Mouse (Mus musculus) left cerebral cortex, postnatal 14 days (tissue): ENCODE data around the gene Mfap2. TPM values are rescaled to one million over a fixed set of nuclear protein-coding genes. Genes with fewer than 3 reads are reported as not detected.

ENCODE experiments used
- DNase-seq, 2 experiments: peaks; one replicate each; pipeline ENCODE4 v3.0.0; 2021 to 2022; ENCODE audit warnings: low spot score in 2 of 2, mixed read lengths in 1 of 2
- intact Hi-C: fragments of 180-260 bp; cut with DNase I; formaldehyde crosslinking; loops from one replicate; pipeline ENCODE4 v1.15.1; 2025
- total RNA-seq, 2 experiments: library from RNA; stranded (reverse); gene quantifications; 2 replicates each; pipeline ENCODE4 v1.2.3; 2021

Gene Mfap2
- total RNA-seq, 2 experiments from 2014 or later: 9.5 to 10.5 TPM

DNA sequence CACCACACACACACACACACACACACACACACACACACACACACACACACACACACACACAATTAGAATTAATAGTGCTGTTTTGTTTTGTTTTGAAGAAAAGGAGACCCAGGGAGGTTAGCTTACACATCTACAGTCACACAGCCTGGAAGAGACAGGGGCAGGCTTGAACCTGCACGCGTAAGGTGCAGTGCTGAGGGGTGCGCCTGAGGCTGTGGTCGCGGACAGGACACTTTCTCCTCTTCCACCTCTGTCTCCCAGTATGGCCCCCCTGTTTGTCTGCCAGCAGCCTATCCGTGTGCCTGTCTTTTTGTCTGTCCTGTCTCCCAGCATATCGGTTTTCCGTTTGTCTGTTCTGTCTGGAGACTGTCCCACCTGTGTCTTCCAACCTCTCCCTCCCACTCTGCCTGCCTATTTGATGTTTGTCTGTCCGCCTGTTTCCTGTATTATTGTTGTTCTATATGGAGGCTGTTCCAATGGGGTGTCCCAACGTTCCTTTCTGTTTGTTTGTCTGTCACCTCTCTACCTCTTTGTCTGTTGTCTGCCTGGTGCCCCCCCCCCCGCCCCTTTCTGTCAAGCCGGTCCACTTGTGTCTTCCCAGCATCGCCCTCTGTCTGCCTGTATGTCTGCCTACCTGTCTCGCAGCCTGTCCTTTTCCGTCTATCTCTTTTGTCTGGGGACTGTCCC, 24.1 kb upstream of the Mfap2 start:
- DNase-seq: no peak
- intact Hi-C loops: no loop called here

DNA sequence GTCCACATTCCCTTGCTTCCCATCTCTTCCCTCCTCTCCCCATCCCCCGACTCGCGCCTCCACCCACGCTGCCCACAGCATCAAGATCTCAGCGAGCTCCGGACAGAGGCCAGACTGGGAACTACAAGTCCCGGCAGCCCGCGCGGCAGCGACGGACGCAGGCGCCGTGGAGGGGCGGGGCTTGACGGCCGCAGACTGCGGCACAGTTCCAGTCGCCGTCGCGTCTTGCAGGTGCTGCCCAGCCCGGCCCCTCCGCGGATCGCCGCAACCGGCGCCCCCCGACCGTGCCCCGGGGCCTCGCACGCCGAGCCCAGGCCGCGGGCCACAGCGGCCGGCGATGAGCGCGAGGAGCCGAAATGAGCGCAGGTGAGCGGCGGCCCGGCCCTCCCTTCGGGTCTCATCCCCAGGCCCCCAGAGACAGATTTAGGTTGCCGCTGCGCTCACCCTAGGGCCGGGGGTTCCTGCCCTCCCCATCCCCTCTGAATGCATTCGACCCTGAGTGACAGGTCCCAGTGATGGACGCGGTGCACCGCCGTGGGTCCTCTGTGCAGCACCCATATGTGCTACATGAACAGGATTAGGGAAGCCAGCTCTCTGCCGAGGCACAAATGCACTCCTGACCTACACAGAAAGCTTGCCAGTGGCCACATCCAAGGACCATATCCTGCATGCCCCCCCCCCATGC, 23.4 kb upstream of the Mfap2 start, which contains the start of gene Atp13a2:
Atp13a2 (plus strand) TSS at position 163 of the 685 bp plus-strand sequence.
- peak; percentile 93 to 94 for DNase-seq
- intact Hi-C loops: no loop called here

DNA sequence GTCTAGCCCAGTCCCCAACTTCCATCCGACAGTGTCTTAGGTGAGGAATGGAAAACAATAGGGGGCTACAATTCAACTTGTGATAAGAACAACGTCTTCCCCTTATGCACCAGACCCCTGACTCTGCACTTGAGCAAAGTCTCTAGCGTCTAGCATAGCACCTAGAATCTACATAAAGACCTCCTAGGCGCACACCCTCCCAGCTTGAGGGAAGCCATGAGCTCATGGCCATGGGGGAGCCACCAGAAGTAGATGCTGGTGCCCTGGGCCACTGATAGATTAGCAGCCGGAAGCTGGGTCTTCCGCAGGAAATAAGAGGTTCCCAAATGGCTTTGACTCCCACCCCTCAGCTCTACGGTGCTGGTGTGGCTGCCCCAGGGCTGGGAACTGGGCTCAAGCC, 22.7 kb upstream of the Mfap2 start:
- no peak for DNase-seq
- intact Hi-C loops: no loop called here

DNA sequence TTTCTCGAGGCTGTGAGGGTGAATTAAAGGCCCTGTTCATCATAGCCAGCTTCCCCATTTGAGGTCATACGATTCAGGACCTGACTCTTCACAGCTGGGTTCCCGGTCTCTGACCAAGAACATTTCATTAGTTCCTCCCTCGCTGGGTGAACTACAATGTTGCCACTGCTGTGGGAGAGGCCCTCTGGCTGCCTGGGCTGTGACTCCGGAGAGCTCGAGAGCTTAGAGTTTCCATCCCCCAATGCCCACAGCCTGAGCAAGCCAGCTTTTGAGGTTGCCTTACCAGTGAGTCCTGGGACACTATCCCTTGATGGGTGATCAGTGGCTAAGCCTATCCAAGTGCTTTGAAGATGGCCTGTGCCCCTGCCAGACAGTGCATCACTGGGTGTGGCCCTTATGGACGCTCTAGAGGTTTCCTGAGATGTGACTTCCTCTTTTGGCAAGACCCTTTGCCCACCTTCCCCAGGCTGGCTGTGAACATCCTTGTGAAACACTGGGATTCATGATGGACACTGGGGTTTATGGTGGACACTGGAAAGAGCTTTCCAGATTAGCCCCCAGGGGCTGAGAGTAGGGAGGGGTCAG, 21.4 kb upstream of the Mfap2 start:
- intact Hi-C loops: no loop called here
- no peak for DNase-seq

DNA sequence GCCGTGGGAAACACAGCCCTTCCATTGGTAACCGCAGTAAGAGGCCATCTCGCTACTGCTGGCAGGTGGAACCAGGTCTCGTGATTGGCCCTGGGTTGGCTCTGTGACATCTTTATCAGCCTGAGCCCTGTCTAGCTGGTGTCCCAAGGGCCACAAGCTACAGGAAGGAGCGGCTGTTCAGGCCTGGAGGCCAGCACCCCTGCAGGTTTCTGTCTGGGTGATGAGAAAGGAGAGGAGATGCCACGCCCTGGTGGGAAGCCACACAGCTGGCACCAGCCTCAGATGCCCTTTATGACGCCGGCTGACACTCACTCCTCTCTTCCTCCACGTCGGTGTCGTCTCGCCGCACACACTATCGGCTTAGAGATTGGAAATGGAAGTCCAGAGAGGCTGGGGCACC, 20.8 kb upstream of the Mfap2 start:
- DNase-seq: no peak
- intact Hi-C loops: no loop called here

DNA sequence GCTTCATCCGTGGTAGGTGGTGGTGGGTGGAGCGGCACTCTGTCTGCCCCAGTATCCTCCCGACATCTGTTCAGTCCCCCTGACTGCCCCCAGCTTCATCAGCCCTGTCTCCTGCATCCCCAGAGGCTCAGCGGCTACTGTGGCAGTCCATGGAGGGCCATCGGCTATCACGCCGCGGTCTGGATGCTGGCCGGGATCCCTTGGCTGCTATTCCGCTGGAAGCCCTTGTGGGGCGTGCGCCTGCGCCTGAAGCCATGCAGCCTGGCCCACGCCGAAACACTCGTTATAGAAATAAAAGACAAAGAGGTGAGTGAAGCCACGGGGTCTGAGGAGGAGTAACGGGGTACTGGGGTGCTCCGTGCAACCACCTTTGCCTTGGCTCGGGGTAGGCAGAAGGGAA, 18.0 kb upstream of the Mfap2 start:
- DNase-seq: no peak
- intact Hi-C loops: no loop called here

DNA sequence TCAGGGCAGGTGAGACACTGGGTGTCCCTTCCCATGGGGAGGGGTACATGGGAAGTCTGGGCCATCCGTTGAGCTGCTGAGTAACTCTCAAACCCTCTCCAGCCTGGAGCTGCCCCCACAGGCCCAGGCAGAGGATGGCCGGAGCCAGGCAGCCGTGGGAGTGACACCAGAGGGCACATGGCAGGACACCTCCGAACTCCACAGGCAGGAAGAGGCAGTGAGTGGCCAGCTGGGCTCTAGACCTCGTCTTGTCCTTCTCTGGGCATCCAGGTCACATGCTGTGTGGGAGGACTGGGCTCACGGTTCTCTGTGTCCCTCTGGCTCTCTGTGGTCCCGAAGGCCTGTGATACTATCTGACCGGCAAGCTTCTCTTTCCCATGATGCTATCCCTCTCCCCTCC, 16.4 kb upstream of the Mfap2 start:
- intact Hi-C loops: no loop called here
- DNase-seq: no peak

DNA sequence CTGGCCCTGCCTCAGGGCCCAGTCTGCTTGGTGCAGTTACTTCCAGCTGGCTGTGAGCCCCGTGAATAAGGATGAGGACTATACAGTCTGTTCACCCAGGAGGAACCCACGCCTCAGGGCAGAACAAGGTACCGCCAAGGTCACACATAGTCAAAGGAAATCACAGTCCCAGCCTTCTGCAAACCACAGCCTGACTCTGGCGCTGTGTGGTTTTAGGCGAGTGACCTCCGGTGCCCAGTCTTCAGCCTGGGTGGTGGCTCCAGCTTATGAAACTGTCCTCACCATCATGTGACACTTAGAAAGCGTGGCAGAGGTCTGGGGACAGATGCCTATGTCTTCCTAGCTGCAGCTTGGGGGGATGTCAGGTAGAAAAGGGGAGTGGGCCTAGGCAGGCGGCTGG, 14.4 kb upstream of the Mfap2 start:
- DNase-seq: no peak
- intact Hi-C loops: no loop called here

DNA sequence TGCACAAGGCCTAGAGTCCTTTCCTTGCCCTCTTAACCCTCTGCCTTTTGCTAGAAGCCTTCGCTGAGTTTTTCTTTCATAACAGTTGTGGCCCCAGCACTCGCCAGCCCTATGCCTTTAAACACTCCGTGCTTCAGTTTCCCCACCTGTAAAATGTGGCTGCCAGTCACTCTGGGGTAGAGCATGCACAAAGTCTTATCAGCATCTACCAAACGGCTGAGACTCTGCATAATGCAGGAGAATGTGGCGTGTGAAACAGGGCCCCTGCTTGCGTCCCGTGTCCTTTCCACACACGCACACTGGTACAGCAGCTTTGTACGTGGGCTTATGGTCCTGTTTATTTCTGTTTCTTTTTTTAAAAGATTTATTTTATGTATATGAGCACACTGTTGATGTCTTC, 13.4 kb upstream of the Mfap2 start:
- DNase-seq: no peak
- intact Hi-C loops: no loop called here

DNA sequence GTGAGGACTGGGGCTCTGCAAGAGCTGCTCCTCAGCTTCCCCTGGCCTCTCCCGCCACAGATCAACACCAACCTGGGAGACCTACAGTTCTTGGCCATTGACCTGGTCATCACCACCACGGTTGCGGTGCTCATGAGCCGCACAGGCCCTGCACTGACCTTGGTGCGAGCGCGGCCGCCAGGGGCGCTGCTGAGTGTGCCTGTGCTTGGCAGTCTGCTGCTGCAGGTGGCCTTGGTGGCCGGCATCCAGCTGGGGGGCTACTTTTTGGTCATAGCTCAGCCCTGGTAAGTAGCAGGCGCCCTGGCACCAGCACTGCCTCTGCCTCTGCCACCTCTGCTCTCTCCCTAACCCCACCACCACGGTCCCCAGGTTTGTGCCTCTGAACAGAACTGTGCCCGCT, 4.2 kb upstream of the Mfap2 start:
- intact Hi-C loops: no loop called here
- DNase-seq: peak; percentile 56 to 57

DNA sequence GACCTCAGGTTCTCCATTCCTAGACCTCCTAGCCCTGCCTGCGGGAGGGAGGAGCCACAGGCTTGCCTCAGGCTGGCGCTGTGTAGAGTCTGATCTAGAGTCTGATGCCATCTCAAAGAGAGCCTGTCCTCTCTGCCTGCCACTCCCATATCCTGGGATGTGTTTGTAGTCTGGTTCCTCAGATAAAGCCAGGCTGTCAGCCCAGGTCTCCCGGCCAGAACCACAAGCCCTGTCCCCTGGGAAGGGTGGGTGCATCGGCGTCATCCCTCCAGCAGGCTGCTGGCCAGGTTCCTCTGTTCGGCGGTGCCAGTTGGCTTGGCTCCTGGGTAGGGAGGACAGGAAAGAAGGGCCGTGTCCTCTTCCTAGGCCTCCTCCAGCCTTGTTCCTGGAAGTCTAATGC, 2.2 kb upstream of the Mfap2 start:
- no peak for DNase-seq
- intact Hi-C loops: no loop called here

DNA sequence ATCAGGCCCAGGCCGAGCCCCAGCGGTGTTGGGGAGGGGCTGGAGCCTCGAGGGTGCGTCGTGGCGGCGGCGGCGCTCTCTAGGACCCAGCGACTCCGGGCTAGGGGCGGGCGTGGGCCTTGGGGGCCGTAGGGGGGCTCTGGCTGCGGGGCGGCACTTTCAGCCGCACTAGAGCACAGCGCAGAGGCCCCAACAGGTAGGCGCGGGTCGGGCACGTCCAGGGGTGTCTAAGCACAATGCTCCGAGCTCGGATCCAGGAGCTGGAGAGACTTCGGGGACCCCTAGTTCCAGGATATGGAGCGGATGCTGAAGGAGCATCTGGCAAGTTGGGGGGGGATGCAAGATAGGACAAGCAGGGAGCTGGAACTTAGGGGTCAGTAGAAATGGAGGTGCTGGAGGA, 308 bp downstream of the Mfap2 start:
- DNase-seq: no peak
- intact Hi-C loops: no loop called here

DNA sequence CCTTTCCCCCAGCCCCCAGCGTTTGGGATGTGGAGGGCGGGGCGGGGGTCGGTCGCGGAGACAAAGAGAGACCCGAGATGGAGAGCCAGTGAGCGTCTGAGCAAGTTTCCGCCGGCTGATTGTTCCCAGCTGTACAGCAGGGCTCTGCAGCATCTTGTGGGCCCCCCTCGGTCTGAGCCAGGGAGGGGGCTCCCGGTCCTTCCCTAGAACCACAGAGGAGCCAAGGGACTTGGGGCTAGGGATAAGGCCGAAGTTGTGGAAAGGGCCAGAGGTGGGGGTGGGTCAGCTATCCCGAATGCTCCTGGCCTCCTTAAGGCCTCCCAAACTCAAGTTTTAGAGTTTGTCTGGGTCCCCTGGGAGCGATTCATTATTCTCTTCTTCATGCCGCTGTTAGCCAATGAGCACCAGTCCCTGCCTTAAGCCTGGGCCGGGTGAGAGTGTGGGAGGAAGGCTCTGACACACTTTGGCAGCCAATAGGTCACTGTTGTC, 767 bp downstream of the Mfap2 start:
- DNase-seq: no peak

DNA sequence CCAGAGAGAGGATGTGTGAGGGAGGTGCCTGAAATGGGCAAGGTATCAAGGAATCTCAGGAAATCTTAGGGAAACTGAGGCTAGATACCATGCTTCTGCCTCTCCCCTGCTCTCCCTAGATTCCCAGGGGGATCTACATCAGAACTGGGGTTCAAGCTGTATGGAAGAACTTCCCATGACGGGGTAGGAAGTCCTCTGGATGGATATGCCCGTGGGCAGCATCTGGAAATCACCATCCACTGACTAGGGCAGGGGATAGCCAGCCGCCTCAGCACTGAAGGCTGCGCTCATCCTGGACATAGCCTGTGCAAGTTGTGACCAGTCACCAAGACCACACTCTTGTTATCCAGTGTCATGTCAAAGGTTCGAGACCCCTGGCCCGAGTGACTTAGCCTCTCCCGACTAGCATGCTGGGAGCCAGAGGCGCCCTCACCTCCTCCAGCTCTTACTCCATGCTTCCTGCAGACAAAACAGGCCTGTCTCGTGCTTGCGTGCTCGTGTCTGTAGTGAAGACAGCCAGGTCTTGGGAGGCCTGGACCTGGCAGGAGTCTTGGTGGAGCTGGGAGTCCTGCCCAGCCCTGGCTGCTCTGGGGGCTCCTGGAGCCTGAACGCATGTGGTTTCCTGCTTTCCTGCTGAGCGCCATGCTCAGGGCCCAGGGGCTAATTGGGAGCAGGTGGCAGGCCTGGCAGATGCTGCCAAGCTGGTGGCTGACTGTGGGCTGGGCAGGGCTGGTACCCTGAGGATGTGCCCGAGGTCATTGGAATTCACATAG, 1.5 kb downstream of the Mfap2 start:
- intact Hi-C loops: no loop called here
- no peak for DNase-seq

More for the DNA sequence above, 767 bp downstream of the Mfap2 start:
- intact Hi-C loops: no loop called here

DNA sequence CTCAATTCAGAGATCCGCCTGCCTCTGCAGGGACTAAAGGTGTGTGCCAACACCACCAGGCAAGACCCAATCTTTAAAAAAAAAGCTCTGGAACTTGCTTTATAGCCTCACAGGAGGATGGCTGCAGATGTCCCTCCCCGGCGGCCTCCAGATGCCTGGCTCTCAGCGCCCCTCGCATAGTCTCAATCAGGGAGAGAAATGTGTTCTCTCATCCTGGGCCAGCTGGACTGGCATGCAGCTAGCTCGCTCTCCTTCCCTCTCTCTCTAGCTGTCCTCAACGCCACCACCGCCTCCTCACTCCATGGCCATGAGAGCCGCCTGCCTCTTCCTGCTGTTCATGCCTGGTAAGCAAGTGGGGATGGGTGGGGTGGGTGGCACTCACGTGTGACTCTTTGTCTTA, 2.3 kb downstream of the Mfap2 start:
- DNase-seq: no peak
- intact Hi-C loops: no loop called here

DNA sequence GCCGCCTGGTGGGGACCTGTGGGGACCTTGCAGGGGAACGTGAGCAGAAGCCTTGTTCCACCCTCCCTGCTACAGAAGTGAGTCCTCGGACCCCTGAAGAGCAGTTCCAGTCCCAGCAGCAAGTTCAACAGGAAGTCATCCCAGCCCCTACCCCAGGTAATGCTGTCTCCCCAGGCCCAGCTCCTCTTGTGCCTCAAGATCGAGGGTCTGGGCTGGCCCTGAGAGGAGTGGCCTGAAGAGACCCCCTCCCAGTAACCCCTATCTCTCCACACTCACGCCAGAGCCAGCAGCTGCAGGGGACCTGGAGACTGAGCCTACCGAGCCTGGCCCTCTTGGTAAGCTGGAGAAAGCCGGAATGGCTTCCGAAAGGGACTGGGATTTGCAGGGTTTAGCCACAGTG, 3.9 kb downstream of the Mfap2 start:
- intact Hi-C loops: no loop called here
- DNase-seq: no peak

DNA sequence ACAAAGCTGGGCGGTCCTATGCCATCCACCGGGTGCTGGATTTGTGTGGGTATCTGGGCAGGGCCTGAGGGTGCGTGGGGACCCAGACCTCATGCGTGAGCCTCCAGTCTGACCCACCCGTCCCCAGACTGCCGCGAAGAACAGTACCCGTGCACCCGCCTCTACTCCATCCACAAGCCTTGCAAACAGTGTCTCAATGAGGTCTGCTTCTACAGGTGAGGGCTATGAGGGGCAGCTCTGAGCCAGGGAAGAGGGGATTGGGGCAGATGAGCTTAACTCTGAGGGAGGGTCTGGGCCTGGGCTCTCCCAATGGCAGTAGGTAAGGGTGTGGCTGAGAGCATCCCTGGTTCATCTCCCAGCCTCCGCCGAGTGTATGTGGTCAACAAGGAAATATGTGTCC, 4.6 kb downstream of the Mfap2 start:
- intact Hi-C loops: no loop called here
- no peak for DNase-seq

DNA sequence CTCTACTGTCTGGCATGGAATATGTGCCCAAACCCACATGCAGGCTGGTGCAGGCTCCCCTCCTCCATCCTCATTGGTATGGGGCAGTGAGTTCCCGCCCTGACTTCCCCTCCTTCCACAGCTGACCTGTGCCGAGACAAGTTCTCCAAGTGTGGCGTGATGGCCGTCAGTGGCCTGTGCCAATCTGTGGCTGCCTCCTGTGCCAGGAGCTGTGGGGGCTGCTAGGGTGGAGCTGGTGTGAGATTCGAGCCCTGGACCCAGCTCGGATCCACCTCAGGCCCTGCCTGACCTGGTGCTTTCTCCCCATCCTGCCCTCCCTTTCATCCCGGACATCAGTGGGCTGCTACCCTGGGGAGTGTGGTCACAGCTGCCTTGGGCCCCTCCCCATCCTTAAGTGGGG, 5.1 kb downstream of the Mfap2 start:
- intact Hi-C loops: no loop called here

DNA sequence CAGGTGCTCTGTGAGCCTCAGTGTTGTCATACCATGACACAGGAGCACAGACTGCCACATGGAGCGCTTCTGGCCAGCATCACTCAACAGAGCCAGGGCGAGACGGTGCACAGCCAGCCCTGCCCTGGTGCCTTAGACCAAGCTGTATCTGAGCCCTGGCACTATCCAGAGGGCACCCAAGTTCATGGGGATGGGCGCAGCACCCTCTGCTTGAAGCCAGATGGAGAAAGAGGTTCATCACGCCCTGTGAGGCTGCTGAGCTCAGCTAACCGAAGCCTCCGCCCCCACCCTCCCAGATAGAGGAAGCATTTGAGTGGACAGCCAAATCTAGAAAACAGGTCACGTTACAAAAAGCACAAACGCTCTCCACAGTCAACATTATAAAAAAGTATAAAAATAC, 6.1 kb downstream of the Mfap2 start:
- DNase-seq: peak in 1 of 2 experiments; percentile 76
- intact Hi-C loops: no loop called here

More for the DNA sequence above, 5.1 kb downstream of the Mfap2 start:
- DNase-seq: no peak
